Mouse (Mus musculus): ENCODE measurements around the gene Olfr427. TPM values are rescaled to one million over a fixed set of nuclear protein-coding genes. Genes with fewer than 3 reads are reported as not detected.

Olfr427 gene
- polyA plus RNA-seq, 1 experiment from 2014 or later: not detected

Other genes with a start within 250 kb of the Olfr427 start
- gene Ifi211, start 183.8 kb upstream of the Olfr427 start, polyA plus RNA-seq (2015; fragmentation: Nextera tagmentation; extraction: Ambion mirVana): 0.24 and 0.37 TPM in 2 replicates
- gene Mndal, start 154.4 kb upstream of the Olfr427 start, polyA plus RNA-seq (2015; fragmentation: Nextera tagmentation; extraction: Ambion mirVana): 3.1 and 4.6 TPM in 2 replicates
- gene Ifi203, start 154.2 kb upstream of the Olfr427 start, polyA plus RNA-seq (2015; fragmentation: Nextera tagmentation; extraction: Ambion mirVana): 1.4 and 1.5 TPM in 2 replicates
- gene Ifi202b, start 114.1 kb upstream of the Olfr427 start, polyA plus RNA-seq (2015; fragmentation: Nextera tagmentation; extraction: Ambion mirVana): not detected in 2 replicates
- gene Ifi205, start 65.1 kb upstream of the Olfr427 start, polyA plus RNA-seq (2015; fragmentation: Nextera tagmentation; extraction: Ambion mirVana): not detected in 2 replicates
- not detected in 2 replicates for gene Olfr433, start 56.2 kb upstream of the Olfr427 start, polyA plus RNA-seq (2015; fragmentation: Nextera tagmentation; extraction: Ambion mirVana)
- gene Olfr432, start 47.7 kb upstream of the Olfr427 start, polyA plus RNA-seq (2015; fragmentation: Nextera tagmentation; extraction: Ambion mirVana): not detected in 2 replicates
- not detected in 2 replicates for gene Olfr430, start 30.3 kb upstream of the Olfr427 start, polyA plus RNA-seq (2015; fragmentation: Nextera tagmentation; extraction: Ambion mirVana)
- not detected in 2 replicates for gene Olfr429, start 12.6 kb upstream of the Olfr427 start, polyA plus RNA-seq (2015; fragmentation: Nextera tagmentation; extraction: Ambion mirVana)
- gene Olfr231, start 24.3 kb downstream of the Olfr427 start, polyA plus RNA-seq (2015; fragmentation: Nextera tagmentation; extraction: Ambion mirVana): not detected in 2 replicates
- not detected in 2 replicates for gene Olfr424, start 34.6 kb downstream of the Olfr427 start, polyA plus RNA-seq (2015; fragmentation: Nextera tagmentation; extraction: Ambion mirVana)
- not detected in 2 replicates for gene Olfr420, start 58.7 kb downstream of the Olfr427 start, polyA plus RNA-seq (2015; fragmentation: Nextera tagmentation; extraction: Ambion mirVana)
- gene Spta1, start 75.9 kb downstream of the Olfr427 start, polyA plus RNA-seq (2015; fragmentation: Nextera tagmentation; extraction: Ambion mirVana): 0.13 and 0.16 TPM in 2 replicates
- not detected in 2 replicates for gene Olfr419, start 155.2 kb downstream of the Olfr427 start, polyA plus RNA-seq (2015; fragmentation: Nextera tagmentation; extraction: Ambion mirVana)
- gene Mptx1, start 233.6 kb downstream of the Olfr427 start, polyA plus RNA-seq (2015; fragmentation: Nextera tagmentation; extraction: Ambion mirVana): not detected in 2 replicates